Mouse (Mus musculus) midbrain, embryonic 16.5 days (tissue): ENCODE data around the gene Rbfox1. TPM values are rescaled to one million over a fixed set of nuclear protein-coding genes. Genes with fewer than 3 reads are reported as not detected.

Source experiments
- ATAC-seq: fragments of 200-750 bp; cut with Nextera tagmentation; 2 replicates; pipeline ENCODE4 v1.8.0; 2017; ENCODE audit warnings: moderate TSS enrichment
- H3K27ac ChIP-seq: fragments of 300-500 bp; sonication (generic); 2 replicates; pipeline ENCODE4 v1.5.1; 2014; ENCODE audit warnings: mild to moderate bottlenecking, low read length, mixed read lengths
- H3K27me3 ChIP-seq: fragments of 300-500 bp; sonication (generic); 2 replicates; pipeline ENCODE4 v1.6.1; 2014; ENCODE audit warnings: low read depth, low read length, mixed read lengths; ENCODE audit not compliant: control insufficient read depth, insufficient read depth
- H3K36me3 ChIP-seq: fragments of 300-500 bp; sonication (generic); 2 replicates; pipeline ENCODE4 v1.6.1; 2014; ENCODE audit warnings: mild to moderate bottlenecking, low read length, moderate library complexity, mixed read lengths; ENCODE audit not compliant: control insufficient read depth, insufficient read depth
- H3K4me1 ChIP-seq: fragments of 300-500 bp; sonication (generic); 2 replicates; pipeline ENCODE4 v1.6.1; 2014; ENCODE audit warnings: mild to moderate bottlenecking, low read length, mixed read lengths; ENCODE audit not compliant: control insufficient read depth, insufficient read depth
- H3K4me2 ChIP-seq: fragments of 300-500 bp; sonication (generic); 2 replicates; pipeline ENCODE4 v1.6.1; 2014; ENCODE audit warnings: mild to moderate bottlenecking, low read length, mixed read lengths
- H3K4me3 ChIP-seq: fragments of 300-500 bp; sonication (generic); 2 replicates; pipeline ENCODE4 v1.5.1; 2014; ENCODE audit warnings: low read depth, mild to moderate bottlenecking, low read length, moderate library complexity, mixed read lengths
- H3K9ac ChIP-seq: fragments of 300-500 bp; sonication (generic); 2 replicates; pipeline ENCODE4 v1.6.1; 2014; ENCODE audit warnings: low read depth, low read length, mixed read lengths
- H3K9me3 ChIP-seq: fragments of 300-500 bp; sonication (generic); replicated peaks from 2 replicates; pipeline ENCODE4 v1.6.1; 2014; ENCODE audit warnings: mild to moderate bottlenecking, low read length, mixed read lengths; ENCODE audit not compliant: control insufficient read depth, poor library complexity, severe bottlenecking
- whole genome bisulfite sequencing: fragments of 180-500 bp; shearing (Covaris S2); extraction: QIAGEN DNeasy Blood & Tissue Kit; methylation state at CpG from one replicate; pipeline ENCODE4 v1.1.7; 2014; 5-methylcytosine and 5-hydroxymethylcytosine counted together
- polyA plus RNA-seq: library from polyadenylated mRNA; unstranded; fragments of >200 nt; fragmentation: Nextera tagmentation; extraction: Ambion mirVana; gene quantifications from 2 replicates; pipeline ENCODE4 v1.2.1, GENCODE M21; 2015

Rbfox1 gene
- polyA plus RNA-seq, 1 experiment from 2014 or later, result 259 TPM

GRCm38 (mm10) chr16:6427292-6428281, 542.4 kb downstream of the Rbfox1 start:
- no peak overlapping the region for H3K9ac ChIP-seq
- 62% methylated on average over 12 of the region's 12 CpGs for WGBS
- ATAC-seq, result no peak
- no peaks in the 10 kb centered on the region for H3K27me3 ChIP-seq
- no peaks in the 10 kb centered on the region for H3K9me3 ChIP-seq
- no peak overlapping the region for H3K4me2 ChIP-seq
- H3K36me3 ChIP-seq, result no peaks in the 10 kb centered on the region
- H3K4me3 ChIP-seq, result no peak overlapping the region
- no peaks in the 10 kb centered on the region for H3K4me1 ChIP-seq
- no peak overlapping the region for H3K27ac ChIP-seq

DNA sequence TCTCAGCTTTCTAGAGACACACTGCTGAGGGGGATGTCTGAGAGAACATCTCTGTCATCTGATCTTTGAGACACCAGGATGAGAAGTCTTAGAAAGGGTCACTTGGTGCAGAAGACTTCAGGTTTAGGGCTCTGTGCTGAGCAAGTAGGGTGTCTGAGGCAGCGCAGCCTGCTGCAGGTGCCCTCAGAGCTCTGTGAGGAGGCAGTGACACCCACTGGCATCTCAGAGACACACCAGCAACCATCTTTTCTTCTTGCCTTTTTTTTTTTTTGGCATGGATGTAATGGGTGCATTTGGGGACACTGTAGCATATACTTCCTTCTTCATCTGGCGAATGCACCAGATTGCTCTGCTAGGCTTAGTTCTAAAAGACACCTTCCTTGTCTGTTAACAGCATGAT, 545.8 kb downstream of the Rbfox1 start:
- Histone ChIP-seq H3K4me1 (no peaks in the 10 kb centered on the region), H3K9ac (no peak overlapping the region), H3K27ac (no peak overlapping the region), H3K4me2 (no peak overlapping the region), H3K4me3 (no peak overlapping the region), H3K9me3 (no peaks in the 10 kb centered on the region), H3K27me3 (no peaks in the 10 kb centered on the region), H3K36me3 (no peaks in the 10 kb centered on the region)
- ATAC-seq, result no peak
- 88% methylated on average over 2 of the region's 2 CpGs for WGBS

- no peaks in the 10 kb centered on the region for H3K27me3 ChIP-seq
- H3K36me3 ChIP-seq, result no peaks in the 10 kb centered on the region
- H3K4me3 ChIP-seq, result no peak overlapping the region
- no peaks in the 10 kb centered on the region for H3K9me3 ChIP-seq
- H3K9ac ChIP-seq, result no peak overlapping the region
- no peak overlapping the region for H3K4me2 ChIP-seq
- no peaks in the 10 kb centered on the region for H3K4me1 ChIP-seq
- no peak for ATAC-seq
- WGBS, result 62% methylated on average over 2 of the region's 2 CpGs
- H3K27ac ChIP-seq, result no peak overlapping the region
These were observed 551.3 kb downstream of the Rbfox1 start for GRCm38 (mm10) chr16:6436445-6436844.

DNA sequence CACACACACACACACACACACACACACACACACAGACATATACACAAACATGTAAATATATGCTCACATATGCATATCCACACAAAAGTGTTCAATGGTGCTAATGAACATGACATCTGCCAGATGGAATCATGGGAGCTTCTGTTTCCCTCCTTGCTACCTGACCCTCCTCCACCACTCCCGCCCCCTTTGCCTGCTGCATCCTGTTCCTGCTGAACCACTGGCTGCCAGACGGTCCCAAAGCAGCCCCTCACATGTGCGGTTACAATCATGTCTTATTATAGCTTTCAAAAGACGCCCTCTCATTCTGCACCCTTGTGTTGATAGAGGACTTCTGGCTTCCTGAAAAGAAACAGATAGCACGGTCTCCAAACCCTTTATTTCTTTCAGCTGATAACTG, 563.1 kb downstream of the Rbfox1 start:
- H3K4me2 ChIP-seq, result peak overlapping the region; percentile 0; the same call in 1 of the 2 replicates
- no peaks in the 10 kb centered on the region for H3K27me3 ChIP-seq
- H3K27ac ChIP-seq, result peak overlapping the region; percentile 5
- no peaks in the 10 kb centered on the region for H3K36me3 ChIP-seq
- H3K9me3 ChIP-seq, result no peaks in the 10 kb centered on the region
- 27% methylated on average over 5 of the region's 5 CpGs for WGBS
- no peak overlapping the region for H3K9ac ChIP-seq
- H3K4me1 ChIP-seq, result peaks cover 5% of the 10 kb centered on the region
- no peak for ATAC-seq
- no peak overlapping the region for H3K4me3 ChIP-seq

DNA sequence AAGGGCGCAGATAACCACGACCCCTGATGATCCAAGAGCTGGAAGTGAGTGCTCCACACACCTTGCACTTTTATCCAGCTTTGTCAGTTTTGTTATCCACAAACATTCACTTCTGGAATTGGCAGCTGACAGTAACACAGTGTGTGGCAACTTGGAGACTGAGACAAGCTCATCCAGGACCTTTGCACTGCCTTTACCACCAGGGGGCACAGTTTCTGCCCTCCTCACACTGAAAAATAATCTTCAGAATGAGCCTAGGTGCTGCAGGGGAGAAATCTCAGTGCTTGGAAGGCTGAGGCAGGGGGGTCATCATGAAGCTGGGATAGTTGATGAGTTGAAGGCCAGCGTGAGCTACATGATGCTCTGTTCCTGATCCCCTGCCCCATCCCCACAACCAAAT, 570.2 kb downstream of the Rbfox1 start:
- H3K4me2 ChIP-seq, result no peak overlapping the region
- no peak for ATAC-seq
- no peaks in the 10 kb centered on the region for H3K9me3 ChIP-seq
- H3K4me1 ChIP-seq, result no peaks in the 10 kb centered on the region
- no peak overlapping the region for H3K9ac ChIP-seq
- H3K36me3 ChIP-seq, result no peaks in the 10 kb centered on the region
- no peaks in the 10 kb centered on the region for H3K27me3 ChIP-seq
- H3K4me3 ChIP-seq, result no peak overlapping the region
- H3K27ac ChIP-seq, result no peak overlapping the region
- WGBS, result 84% methylated on average over 3 of the region's 3 CpGs

- H3K4me3 ChIP-seq, result no peak overlapping the region
- ATAC-seq, result no peak
- peak overlapping the region; percentile 68 for H3K27ac ChIP-seq
- H3K9me3 ChIP-seq, result no peaks in the 10 kb centered on the region
- H3K9ac ChIP-seq, result no peak overlapping the region
- WGBS, result 43% methylated on average over 1 of the region's 1 CpGs
- no peaks in the 10 kb centered on the region for H3K36me3 ChIP-seq
- H3K4me2 ChIP-seq, result no peak overlapping the region
- H3K27me3 ChIP-seq, result no peaks in the 10 kb centered on the region
- peaks cover 18% of the 10 kb centered on the region for H3K4me1 ChIP-seq
These were observed 594.0 kb downstream of the Rbfox1 start for GRCm38 (mm10) chr16:6479094-6479590.

DNA sequence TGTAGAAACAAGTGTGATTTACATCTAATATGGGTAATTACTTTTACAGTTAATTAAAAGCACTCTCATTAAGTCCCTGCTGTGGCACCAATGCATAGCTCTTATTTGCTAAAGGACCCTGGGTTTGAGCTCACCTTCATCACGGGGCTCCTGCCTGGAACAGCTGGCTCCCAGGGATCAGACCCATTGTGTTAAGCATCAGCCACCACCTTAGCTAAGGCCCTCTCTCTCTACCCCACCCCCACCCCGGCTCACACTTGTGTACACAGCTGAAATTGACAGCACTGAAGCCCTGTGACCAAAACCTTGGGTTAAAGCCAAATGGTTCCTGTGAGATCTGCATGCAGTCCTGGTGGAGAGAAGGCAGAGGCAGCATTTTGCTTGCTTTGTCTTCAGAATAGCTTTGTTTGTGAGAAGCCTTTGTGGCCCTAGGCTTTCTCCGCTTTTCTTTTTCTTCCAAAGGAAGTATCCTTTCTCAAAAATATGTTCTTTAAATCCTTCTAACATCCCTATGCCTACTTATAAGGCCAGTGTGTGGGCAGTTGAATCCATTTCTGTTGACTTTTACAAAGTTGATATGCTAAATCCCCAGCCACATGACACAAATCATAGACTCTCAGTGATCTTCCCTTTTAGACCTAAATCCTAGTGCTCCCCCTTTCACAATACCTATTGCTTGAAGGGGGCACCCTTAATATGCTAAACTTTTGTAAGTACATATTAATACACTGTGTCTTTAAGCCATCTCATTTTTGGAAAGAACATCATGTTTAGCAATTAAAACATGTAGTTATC, 594.7 kb downstream of the Rbfox1 start:
- Histone ChIP-seq H3K27me3 (no peaks in the 10 kb centered on the region), H3K9ac (no peak overlapping the region), H3K27ac (peak overlapping the region; percentile 68), H3K4me2 (no peak overlapping the region), H3K4me1 (peaks cover 18% of the 10 kb centered on the region), H3K9me3 (no peaks in the 10 kb centered on the region), H3K4me3 (no peak overlapping the region), H3K36me3 (no peaks in the 10 kb centered on the region)
- 23% methylated on average over 3 of the region's 3 CpGs for WGBS
- ATAC-seq, result peak; percentile 84; the same call in 1 of the 2 replicates

DNA sequence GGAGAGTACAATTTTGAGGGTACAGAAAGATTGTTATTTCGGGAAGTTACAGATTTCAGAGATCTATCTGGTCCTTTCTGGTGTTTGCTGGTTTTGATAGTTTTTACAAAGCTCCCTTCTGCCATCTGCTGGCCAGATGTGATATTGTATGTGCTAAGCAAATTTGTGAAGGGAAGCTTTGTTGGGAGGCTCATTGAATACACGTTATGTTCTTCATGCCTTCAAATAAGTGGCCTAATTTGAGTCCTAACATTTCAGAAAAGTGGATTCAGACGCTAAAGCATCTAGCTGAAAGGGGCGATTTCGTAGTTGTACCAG, 595.2 kb downstream of the Rbfox1 start:
- Histone ChIP-seq H3K9ac (peak overlapping the region; percentile 27; the same call in 1 of the 2 replicates), H3K9me3 (no peaks in the 10 kb centered on the region), H3K27me3 (no peaks in the 10 kb centered on the region), H3K27ac (no peak overlapping the region), H3K4me3 (no peak overlapping the region), H3K36me3 (no peaks in the 10 kb centered on the region), H3K4me2 (no peak overlapping the region), H3K4me1 (peaks cover 18% of the 10 kb centered on the region)
- 4% methylated on average over 5 of the region's 5 CpGs for WGBS
- no peak for ATAC-seq

DNA sequence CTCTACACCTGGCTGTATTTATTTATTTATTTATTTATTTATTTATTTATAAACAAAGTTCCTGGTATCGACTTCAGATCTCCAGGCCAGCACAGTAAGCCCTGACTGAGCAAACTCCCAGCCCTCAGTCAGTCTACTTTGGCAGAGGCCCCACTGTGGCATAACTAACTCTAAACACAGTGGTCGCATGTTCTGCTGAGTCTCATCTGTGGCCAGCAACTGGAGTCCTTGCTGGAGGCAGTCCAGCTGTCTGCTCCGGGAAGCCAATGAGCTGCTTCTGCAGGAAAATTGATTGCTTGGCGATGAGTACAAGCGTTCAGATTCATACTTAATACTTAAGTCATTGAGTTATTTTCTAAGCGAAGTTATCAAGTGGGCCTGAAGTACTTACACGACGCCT, 598.5 kb downstream of the Rbfox1 start:
- Histone ChIP-seq H3K4me2 (no peak overlapping the region), H3K27ac (no peak overlapping the region), H3K36me3 (no peaks in the 10 kb centered on the region), H3K27me3 (no peaks in the 10 kb centered on the region), H3K4me3 (no peak overlapping the region), H3K9ac (no peak overlapping the region), H3K4me1 (peaks cover 13% of the 10 kb centered on the region), H3K9me3 (no peaks in the 10 kb centered on the region)
- WGBS, result 72% methylated on average over 8 of the region's 8 CpGs
- ATAC-seq, result no peak
